Mouse (Mus musculus) hindbrain, embryonic 11.5 days (tissue): Measurements from ENCODE around the gene Rpl37a. TPM values are rescaled to one million over a fixed set of nuclear protein-coding genes. Genes with fewer than 3 reads are reported as not detected.

Experiments used
- ATAC-seq: fragments of 200-750 bp; cut with Nextera tagmentation; 2 replicates; pipeline ENCODE4 v1.8.0; 2017; ENCODE audit warnings: mild to moderate bottlenecking, moderate TSS enrichment, moderate library complexity; ENCODE audit not compliant: low FRiP score
- DNase-seq: peaks from one replicate; pipeline ENCODE4 v3.0.0-alpha.2; 2015; ENCODE audit warnings: low spot score
- H3K27ac ChIP-seq: fragments of 300-500 bp; sonication (generic); 2 replicates; pipeline ENCODE4 v1.5.1; 2014; ENCODE audit warnings: mild to moderate bottlenecking, low read depth, low read length
- H3K27me3 ChIP-seq: fragments of 300-500 bp; sonication (generic); 2 replicates; pipeline ENCODE4 v1.6.1; 2014; ENCODE audit warnings: mild to moderate bottlenecking, low read length, moderate library complexity, mixed read lengths; ENCODE audit not compliant: control insufficient read depth, insufficient read depth
- H3K36me3 ChIP-seq: fragments of 300-500 bp; sonication (generic); 2 replicates; pipeline ENCODE4 v1.6.1; 2014; ENCODE audit warnings: mild to moderate bottlenecking, low read length, moderate library complexity, mixed read lengths; ENCODE audit not compliant: control insufficient read depth, insufficient read depth
- H3K4me1 ChIP-seq: fragments of 300-500 bp; sonication (generic); replicated peaks from 2 replicates; pipeline ENCODE4 v1.6.1; 2014; ENCODE audit warnings: low read length, mixed read lengths; ENCODE audit not compliant: control insufficient read depth, insufficient read depth
- H3K4me2 ChIP-seq: fragments of 300-500 bp; sonication (generic); replicated peaks from 2 replicates; pipeline ENCODE4 v1.6.1; 2014; ENCODE audit warnings: mild to moderate bottlenecking, low read depth, low read length
- H3K4me3 ChIP-seq: fragments of 300-500 bp; sonication (generic); 2 replicates; pipeline ENCODE4 v1.5.1; 2014; ENCODE audit warnings: low read depth, low read length
- H3K9ac ChIP-seq: fragments of 300-500 bp; sonication (generic); 2 replicates; pipeline ENCODE4 v1.6.1; 2014; ENCODE audit warnings: low read depth, low read length
- H3K9me3 ChIP-seq: fragments of 300-500 bp; sonication (generic); 2 replicates; pipeline ENCODE4 v1.6.1; 2016; ENCODE audit warnings: low read length; ENCODE audit not compliant: control insufficient read depth
- WGBS: fragments of 180-500 bp; shearing (Covaris S2); extraction: QIAGEN DNeasy Blood & Tissue Kit; methylation state at CpG from one replicate; pipeline ENCODE4 v1.1.7; 2014; 5-methylcytosine and 5-hydroxymethylcytosine counted together
- polyA plus RNA-seq: library from polyadenylated mRNA; unstranded; fragments of >200 nt; fragmentation: Nextera tagmentation; extraction: Ambion mirVana; gene quantifications from 2 replicates; pipeline ENCODE4 v1.2.1, GENCODE M21; 2014

Rpl37a gene
- polyA plus RNA-seq, 1 experiment from 2014 or later, result 1,424 TPM

- ATAC-seq (no peak), DNase-seq (no peak)
- H3K27ac ChIP-seq, result no peak overlapping the region
- H3K9ac ChIP-seq, result no peak overlapping the region
- 84% methylated on average over 8 of the region's 8 CpGs for WGBS
- H3K36me3 ChIP-seq, result no peaks in the 10 kb centered on the region
- H3K27me3 ChIP-seq, result no peaks in the 10 kb centered on the region
- H3K4me2 ChIP-seq, result no peak overlapping the region
- H3K4me1 ChIP-seq, result no peaks in the 10 kb centered on the region
- H3K4me3 ChIP-seq, result no peak overlapping the region
- H3K9me3 ChIP-seq, result no peaks in the 10 kb centered on the region
Observed at GRCm38 (mm10) chr1:72744816-72745506, 33.9 kb downstream of the Rpl37a start.

- H3K27me3 ChIP-seq, result no peaks in the 10 kb centered on the region
- H3K9me3 ChIP-seq, result no peaks in the 10 kb centered on the region
- ATAC-seq (no peak), DNase-seq (no peak)
- H3K9ac ChIP-seq, result no peak overlapping the region
- H3K4me3 ChIP-seq, result no peak overlapping the region
- H3K36me3 ChIP-seq, result no peaks in the 10 kb centered on the region
- H3K4me1 ChIP-seq, result no peaks in the 10 kb centered on the region
- H3K27ac ChIP-seq, result no peak overlapping the region
- 79% methylated on average over 7 of the region's 7 CpGs for WGBS
- H3K4me2 ChIP-seq, result no peak overlapping the region
Observed at GRCm38 (mm10) chr1:72746382-72746781, 35.3 kb downstream of the Rpl37a start.

GRCm38 (mm10) chr1:72751371-72751781 lies 40.3 kb downstream of the Rpl37a start:
- Histone ChIP-seq H3K27me3 (no peaks in the 10 kb centered on the region), H3K9me3 (no peaks in the 10 kb centered on the region), H3K27ac (no peak overlapping the region), H3K4me2 (no peak overlapping the region), H3K36me3 (no peaks in the 10 kb centered on the region), H3K4me3 (no peak overlapping the region), H3K4me1 (no peaks in the 10 kb centered on the region), H3K9ac (no peak overlapping the region)
- no peak for DNase-seq
- 87% methylated on average over 7 of the region's 7 CpGs for WGBS
- ATAC-seq, result no peak

GRCm38 (mm10) chr1:72753211-72753610 lies 42.1 kb downstream of the Rpl37a start:
- Histone ChIP-seq H3K9ac (no peak overlapping the region), H3K36me3 (no peaks in the 10 kb centered on the region), H3K27ac (no peak overlapping the region), H3K4me1 (no peaks in the 10 kb centered on the region), H3K27me3 (no peaks in the 10 kb centered on the region), H3K4me2 (no peak overlapping the region), H3K9me3 (no peaks in the 10 kb centered on the region), H3K4me3 (no peak overlapping the region)
- 85% methylated on average over 6 of the region's 6 CpGs for WGBS
- no peak for ATAC-seq
- no peak for DNase-seq

- Histone ChIP-seq H3K9me3 (no peaks in the 10 kb centered on the region), H3K4me3 (no peak overlapping the region), H3K9ac (no peak overlapping the region), H3K36me3 (no peaks in the 10 kb centered on the region), H3K4me1 (no peaks in the 10 kb centered on the region), H3K27me3 (no peaks in the 10 kb centered on the region), H3K4me2 (no peak overlapping the region), H3K27ac (no peak overlapping the region)
- ATAC-seq, result no peak
- DNase-seq, result no peak
- 77% methylated on average over 8 of the region's 8 CpGs for WGBS
Observed at GRCm38 (mm10) chr1:72755227-72755626, 44.1 kb downstream of the Rpl37a start.

GRCm38 (mm10) chr1:72755801-72756200 lies 44.7 kb downstream of the Rpl37a start:
- DNase-seq, result no peak
- no peaks in the 10 kb centered on the region for H3K36me3 ChIP-seq

GRCm38 (mm10) chr1:72759758-72760157 lies 48.7 kb downstream of the Rpl37a start:
- 93% methylated on average over 6 of the region's 6 CpGs for WGBS
- Histone ChIP-seq H3K9me3 (no peaks in the 10 kb centered on the region), H3K27ac (no peak overlapping the region), H3K9ac (no peak overlapping the region), H3K27me3 (no peaks in the 10 kb centered on the region), H3K4me1 (no peaks in the 10 kb centered on the region), H3K4me3 (no peak overlapping the region), H3K4me2 (no peak overlapping the region), H3K36me3 (no peaks in the 10 kb centered on the region)
- no peak for ATAC-seq
- no peak for DNase-seq

More at GRCm38 (mm10) chr1:72755801-72756200, 44.7 kb downstream of the Rpl37a start:
- Histone ChIP-seq H3K9ac (no peak overlapping the region), H3K27me3 (no peaks in the 10 kb centered on the region), H3K27ac (no peak overlapping the region), H3K4me2 (no peak overlapping the region), H3K9me3 (no peaks in the 10 kb centered on the region), H3K4me1 (no peaks in the 10 kb centered on the region), H3K4me3 (no peak overlapping the region)
- ATAC-seq, result no peak
- 70% methylated on average over 2 of the region's 2 CpGs for WGBS

Other genes with a start within 250 kb of the Rpl37a start
- 1.1 and 1.5 TPM in 2 replicates for gene March4, start 174.4 kb upstream of the Rpl37a start, polyA plus RNA-seq
- gene Smarcal1, start 128.0 kb upstream of the Rpl37a start, polyA plus RNA-seq, result 32.1 and 33.6 TPM in 2 replicates
- 0.05 TPM in 1 of 2 replicates, not detected in the other for gene Ankar, start 10.7 kb upstream of the Rpl37a start, polyA plus RNA-seq
- gene Igfbp2, start 113.2 kb downstream of the Rpl37a start, polyA plus RNA-seq, result 521 and 561 TPM in 2 replicates
- 28.1 and 34.8 TPM in 2 replicates for gene Igfbp5, start 163.6 kb downstream of the Rpl37a start, polyA plus RNA-seq